Mouse (Mus musculus) MEL (cell line): ENCODE measurements around the gene Card11.

Experiments
- CTCF ChIP-seq, 3 experiments: IDR thresholded peaks in 2 of 3; conservative IDR thresholded peaks in 1 of 3; 2 replicates each; pipeline ENCODE4 v1.5.1; 2011 to 2012; ENCODE audit warnings: low read length in 3 of 3, low read depth in 2 of 3, mild to moderate bottlenecking in 2 of 3, improper control_type of control experiment in 1 of 3, inconsistent platforms in 1 of 3, mixed read lengths in 1 of 3, moderate library complexity in 1 of 3; ENCODE audit not compliant: control insufficient read depth in 1 of 3, insufficient read depth in 1 of 3, poor library complexity in 1 of 3, severe bottlenecking in 1 of 3
- EP300 ChIP-seq, 2 experiments: IDR thresholded peaks; 2 replicates each; pipeline ENCODE4 v1.6.1; 2011; ENCODE audit warnings: improper control_type of control experiment in 2 of 2, low read length in 2 of 2, low read depth in 1 of 2, mild to moderate bottlenecking in 1 of 2
- HCFC1 ChIP-seq: IDR thresholded peaks from 2 replicates; pipeline ENCODE4 v1.6.1; 2012; ENCODE audit warnings: low read depth, mild to moderate bottlenecking, inconsistent platforms, low read length, improper control_type of control experiment, moderate library complexity
- KAT2A ChIP-seq: conservative IDR thresholded peaks from 2 replicates; pipeline ENCODE4 v1.6.1; 2012; ENCODE audit warnings: low read depth, low read length, improper control_type of control experiment, inconsistent platforms
- MAFK ChIP-seq: IDR thresholded peaks from 2 replicates; pipeline ENCODE4 v1.6.1; 2011; ENCODE audit warnings: low read depth, mild to moderate bottlenecking, low read length, improper control_type of control experiment, borderline replicate concordance
- MXI1 ChIP-seq: IDR thresholded peaks from 2 replicates; pipeline ENCODE4 v1.6.1; 2011; ENCODE audit warnings: mild to moderate bottlenecking, low read depth, low read length, improper control_type of control experiment
- POLR2A ChIP-seq, 2 experiments: IDR thresholded peaks; 2 replicates each; pipeline ENCODE4 v1.6.1; 2011 to 2012; ENCODE audit warnings: low read length in 2 of 2, mild to moderate bottlenecking in 2 of 2, control low read depth in 1 of 2, improper control_type of control experiment in 1 of 2, low read depth in 1 of 2, moderate library complexity in 1 of 2; ENCODE audit not compliant: control insufficient read depth in 1 of 2, insufficient read depth in 1 of 2, poor library complexity in 1 of 2
- RCOR1 ChIP-seq: IDR thresholded peaks from 2 replicates; pipeline ENCODE4 v1.6.1; 2012; ENCODE audit warnings: low read depth, mild to moderate bottlenecking, inconsistent platforms, low read length, improper control_type of control experiment
- UBTF ChIP-seq: IDR thresholded peaks from 2 replicates; pipeline ENCODE4 v1.6.1; 2012; ENCODE audit warnings: low read depth, mild to moderate bottlenecking, inconsistent platforms, low read length, improper control_type of control experiment, moderate library complexity, borderline replicate concordance; ENCODE audit not compliant: insufficient read depth
- USF2 ChIP-seq, 2 experiments: IDR thresholded peaks; 2 replicates each; pipeline ENCODE4 v1.6.1; 2011 to 2012; ENCODE audit warnings: improper control_type of control experiment in 2 of 2, low read length in 2 of 2, borderline replicate concordance in 1 of 2, inconsistent platforms in 1 of 2, low read depth in 1 of 2, mild to moderate bottlenecking in 1 of 2; ENCODE audit not compliant: insufficient read depth in 1 of 2
- ZNF384 ChIP-seq: IDR thresholded peaks from 2 replicates; pipeline ENCODE4 v1.6.1; 2012; ENCODE audit warnings: low read depth, mild to moderate bottlenecking, inconsistent platforms, low read length, improper control_type of control experiment

GRCm38 (mm10) chr5:140940923-140941491 is 59.4 kb downstream of the Card11 start:
- TF ChIP-seq RCOR1 (no peak), EP300 (IDR thresholded peaks at IDR 0.05; ENCODE audit: low read depth in 1 of 2, low read length in 2 of 2) (no peak), HCFC1 (no peak), MXI1 (no peak), ZNF384 (no peak), USF2 (IDR thresholded peaks at IDR 0.05; ENCODE audit: borderline replicate concordance in 1 of 2, insufficient read depth in 1 of 2, low read depth in 1 of 2, low read length in 2 of 2) (no peak), CTCF (IDR thresholded peaks at IDR 0.05 in 2 of 3, conservative IDR thresholded peaks at IDR 0.05 in 1 of 3; ENCODE audit: control insufficient read depth in 1 of 3, insufficient read depth in 1 of 3, low read depth in 2 of 3, low read length in 3 of 3, poor library complexity in 1 of 3, severe bottlenecking in 1 of 3) (no peak), MAFK (no peak), UBTF (no peak), POLR2A (IDR thresholded peaks at IDR 0.05; ENCODE audit: control insufficient read depth in 1 of 2, insufficient read depth in 1 of 2, low read depth in 1 of 2, low read length in 2 of 2, poor library complexity in 1 of 2) (no peak), KAT2A (no peak)
